Mouse (Mus musculus): ENCODE measurements around the gene Prom1. TPM values are rescaled to one million over a fixed set of nuclear protein-coding genes. Genes with fewer than 3 reads are reported as not detected.

Gene Prom1
- polyA plus RNA-seq, 1 experiment from 2014 or later, result 123 TPM

- H3K27ac ChIP-seq (replicated peaks; ENCODE audit: low read depth, low read length), result no peak overlapping the region
- 6% methylated on average over 8 of the region's 8 CpGs for WGBS
- peak overlapping the region; percentile 15; the same call in 1 of the 2 replicates for H3K4me2 ChIP-seq (ENCODE audit: low read depth, severe bottlenecking)
- 0 out of 2 replicates have a peak, but pooled peaks cover 5% of the 10 kb centered on the region for H3K4me1 ChIP-seq (ENCODE audit: control insufficient read depth, insufficient read depth, low read length)
- ATAC-seq (ENCODE audit: insufficient number of reproducible peaks, low FRiP score, low TSS enrichment, low read depth) (0 out of 2 replicates have a peak, but pooled peaks have one; percentile 23), DNase-seq (ENCODE audit: low spot score) (peak; percentile 46)
- H3K36me3 ChIP-seq (ENCODE audit: control insufficient read depth, insufficient read depth, low read length), result no peaks in the 10 kb centered on the region
- H3K27me3 ChIP-seq (ENCODE audit: control insufficient read depth, insufficient read depth, low read length), result no peaks in the 10 kb centered on the region
- H3K9ac ChIP-seq (ENCODE audit: low read length), result no peak overlapping the region
- H3K4me3 ChIP-seq (ENCODE audit: low read depth, low read length), result no peak overlapping the region
- no peaks in the 10 kb centered on the region for H3K9me3 ChIP-seq (ENCODE audit: control insufficient read depth, low read length)
Observed at GRCm38 (mm10) chr5:43948748-43949275, 153.0 kb downstream of the Prom1 start.

DNA sequence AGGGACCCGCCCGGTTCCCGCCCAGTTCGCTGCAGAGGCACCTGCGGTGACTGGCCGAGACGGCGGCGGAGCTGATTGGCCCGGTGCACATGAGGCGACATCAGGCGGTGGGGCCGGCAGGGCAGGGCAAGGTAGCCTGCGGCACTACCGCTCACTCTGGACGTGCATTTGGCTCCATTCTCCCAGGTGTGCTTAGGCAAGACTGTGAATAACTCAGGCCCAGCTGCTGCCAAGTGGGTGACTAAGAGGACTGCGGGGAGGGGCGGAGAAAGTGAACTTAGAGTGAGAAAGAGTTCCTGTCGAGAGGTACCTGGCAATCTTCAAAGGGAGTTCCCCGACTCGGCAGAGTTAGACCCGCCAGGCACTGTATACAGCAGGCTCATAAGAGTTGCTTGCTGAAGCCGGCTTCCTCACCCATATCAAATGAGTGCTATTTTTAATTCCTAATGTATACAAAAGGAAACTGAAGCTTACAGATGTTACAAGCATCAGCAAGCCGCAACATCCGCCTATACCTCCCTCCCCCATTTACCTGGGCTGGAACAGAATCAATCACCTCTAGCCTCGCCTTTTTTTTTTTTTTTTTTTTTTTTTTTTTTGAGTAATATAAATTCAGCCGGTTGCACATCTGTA, 153.6 kb downstream of the Prom1 start:
- Histone ChIP-seq H3K9ac (ENCODE audit: low read length) (no peak overlapping the region), H3K9me3 (ENCODE audit: control insufficient read depth, low read length) (no peaks in the 10 kb centered on the region), H3K36me3 (ENCODE audit: control insufficient read depth, insufficient read depth, low read length) (no peaks in the 10 kb centered on the region), H3K27ac (replicated peaks; ENCODE audit: low read depth, low read length) (no peak overlapping the region), H3K27me3 (ENCODE audit: control insufficient read depth, insufficient read depth, low read length) (no peaks in the 10 kb centered on the region), H3K4me2 (ENCODE audit: low read depth, severe bottlenecking) (peak overlapping the region; percentile 41), H3K4me1 (ENCODE audit: control insufficient read depth, insufficient read depth, low read length) (0 out of 2 replicates have a peak, but pooled peaks cover 5% of the 10 kb centered on the region), H3K4me3 (ENCODE audit: low read depth, low read length) (peak overlapping the region; percentile 5; the same call in 1 of the 2 replicates)
- 2% methylated on average over 27 of the region's 27 CpGs for WGBS
- peak; percentile 92 for ATAC-seq (ENCODE audit: insufficient number of reproducible peaks, low FRiP score, low TSS enrichment, low read depth)
- DNase-seq (ENCODE audit: low spot score), result peak; percentile 83

DNA sequence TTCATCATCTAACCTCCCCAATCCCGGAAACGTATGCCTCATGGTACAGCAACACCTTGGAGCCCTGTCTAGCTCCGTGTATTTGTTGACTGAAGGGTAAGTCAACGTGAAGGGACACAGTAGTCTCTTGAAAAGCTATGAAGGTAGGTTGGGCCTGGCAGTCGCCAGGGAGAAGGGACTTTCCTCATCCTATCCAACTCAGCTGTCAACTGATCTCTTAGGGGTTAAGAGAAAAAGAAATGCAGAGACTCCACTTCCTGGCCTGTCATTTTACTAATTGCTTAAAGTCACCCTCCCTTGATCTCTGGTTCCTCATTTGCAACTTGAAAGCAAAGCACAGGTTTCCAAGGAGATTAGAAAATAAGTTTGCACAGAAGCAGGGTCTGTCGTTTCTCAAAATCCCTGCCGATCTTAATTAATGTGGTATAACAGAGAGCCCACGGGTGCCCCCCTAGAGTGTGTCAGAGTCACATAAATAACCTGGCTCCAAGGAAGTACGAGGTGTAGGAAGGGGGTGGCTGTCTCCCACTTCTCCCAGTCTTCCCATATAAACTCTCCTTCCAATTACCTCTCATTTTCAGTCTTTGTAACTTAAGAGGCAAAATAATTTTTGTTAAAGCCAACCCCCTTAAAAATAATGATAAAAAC, 154.4 kb downstream of the Prom1 start:
- ATAC-seq (ENCODE audit: insufficient number of reproducible peaks, low FRiP score, low TSS enrichment, low read depth) (no peak), DNase-seq (ENCODE audit: low spot score) (peak; percentile 26)
- H3K4me1 ChIP-seq (ENCODE audit: control insufficient read depth, insufficient read depth, low read length), result 0 out of 2 replicates have a peak, but pooled peaks cover 5% of the 10 kb centered on the region
- 0 out of 2 replicates have a peak overlapping the region, but pooled peaks have one; percentile 41 for H3K4me2 ChIP-seq (ENCODE audit: low read depth, severe bottlenecking)
- no peaks in the 10 kb centered on the region for H3K27me3 ChIP-seq (ENCODE audit: control insufficient read depth, insufficient read depth, low read length)
- H3K9ac ChIP-seq (ENCODE audit: low read length), result no peak overlapping the region
- H3K36me3 ChIP-seq (ENCODE audit: control insufficient read depth, insufficient read depth, low read length), result no peaks in the 10 kb centered on the region
- no peak overlapping the region for H3K4me3 ChIP-seq (ENCODE audit: low read depth, low read length)
- H3K9me3 ChIP-seq (ENCODE audit: control insufficient read depth, low read length), result no peaks in the 10 kb centered on the region
- H3K27ac ChIP-seq (replicated peaks; ENCODE audit: low read depth, low read length), result no peak overlapping the region
- 18% methylated on average over 9 of the region's 9 CpGs for WGBS

Other genes with a start within 250 kb of the Prom1 start
- 13.6 and 13.8 TPM in 2 replicates for gene Cd38, start 233.5 kb downstream of the Prom1 start, polyA plus RNA-seq (2014; fragmentation: Nextera tagmentation; extraction: Ambion mirVana)
- 0.71 TPM in 1 of 2 replicates, not detected in the other for gene Gm7879, start 188.9 kb downstream of the Prom1 start, polyA plus RNA-seq (2014; fragmentation: Nextera tagmentation; extraction: Ambion mirVana)
- 1.5 and 1.6 TPM in 2 replicates for gene Fgfbp1, start 120.3 kb downstream of the Prom1 start, polyA plus RNA-seq (2014; fragmentation: Nextera tagmentation; extraction: Ambion mirVana)
- 35.3 and 36.1 TPM in 2 replicates for gene Tapt1, start 124.6 kb upstream of the Prom1 start, polyA plus RNA-seq (2014; fragmentation: Nextera tagmentation; extraction: Ambion mirVana)